Mouse (Mus musculus) midbrain, embryonic 15.5 days (tissue): ENCODE measurements around the gene Pkp4. TPM values are rescaled to one million over a fixed set of nuclear protein-coding genes. Genes with fewer than 3 reads are reported as not detected.

Source experiments
- ATAC-seq: fragments of 200-750 bp; cut with Nextera tagmentation; replicated peaks from 2 replicates; pipeline ENCODE4 v1.8.0; 2017; ENCODE audit warnings: moderate TSS enrichment
- H3K27ac ChIP-seq: fragments of 300-500 bp; sonication (generic); 2 replicates; pipeline ENCODE4 v1.5.1; 2015; ENCODE audit warnings: mild to moderate bottlenecking, inconsistent platforms
- H3K27me3 ChIP-seq: fragments of 300-500 bp; sonication (generic); replicated peaks from 2 replicates; pipeline ENCODE4 v1.6.1; 2015; ENCODE audit warnings: inconsistent platforms
- H3K36me3 ChIP-seq: fragments of 300-500 bp; sonication (generic); replicated peaks from 2 replicates; pipeline ENCODE4 v1.6.1; 2015; ENCODE audit warnings: inconsistent platforms
- H3K4me1 ChIP-seq: fragments of 300-500 bp; sonication (generic); 2 replicates; pipeline ENCODE4 v1.6.1; 2015; ENCODE audit warnings: inconsistent platforms
- H3K4me2 ChIP-seq: fragments of 300-500 bp; sonication (generic); 2 replicates; pipeline ENCODE4 v1.6.1; 2015; ENCODE audit warnings: inconsistent platforms, mild to moderate bottlenecking, moderate library complexity
- H3K4me3 ChIP-seq: fragments of 300-500 bp; sonication (generic); 2 replicates; pipeline ENCODE4 v1.5.1; 2015; ENCODE audit warnings: mild to moderate bottlenecking, inconsistent platforms
- H3K9ac ChIP-seq: fragments of 300-500 bp; sonication (generic); 2 replicates; pipeline ENCODE4 v1.6.1; 2015; ENCODE audit warnings: mild to moderate bottlenecking, inconsistent platforms
- H3K9me3 ChIP-seq: fragments of 300-500 bp; sonication (generic); 2 replicates; pipeline ENCODE4 v1.6.1; 2016; ENCODE audit warnings: inconsistent platforms
- WGBS: fragments of 180-500 bp; shearing (Covaris S2); methylation state at CpG from one replicate; pipeline ENCODE4 v1.1.7; 2015; ENCODE audit warnings: mixed read lengths; 5-methylcytosine and 5-hydroxymethylcytosine counted together
- polyA plus RNA-seq: library from polyadenylated mRNA; unstranded; fragments of >200 nt; fragmentation: Nextera tagmentation; extraction: Ambion mirVana; gene quantifications from 2 replicates; pipeline ENCODE4 v1.2.1, GENCODE M21; 2015

Gene Pkp4
- polyA plus RNA-seq, 1 experiment from 2014 or later: 24.8 TPM

DNA sequence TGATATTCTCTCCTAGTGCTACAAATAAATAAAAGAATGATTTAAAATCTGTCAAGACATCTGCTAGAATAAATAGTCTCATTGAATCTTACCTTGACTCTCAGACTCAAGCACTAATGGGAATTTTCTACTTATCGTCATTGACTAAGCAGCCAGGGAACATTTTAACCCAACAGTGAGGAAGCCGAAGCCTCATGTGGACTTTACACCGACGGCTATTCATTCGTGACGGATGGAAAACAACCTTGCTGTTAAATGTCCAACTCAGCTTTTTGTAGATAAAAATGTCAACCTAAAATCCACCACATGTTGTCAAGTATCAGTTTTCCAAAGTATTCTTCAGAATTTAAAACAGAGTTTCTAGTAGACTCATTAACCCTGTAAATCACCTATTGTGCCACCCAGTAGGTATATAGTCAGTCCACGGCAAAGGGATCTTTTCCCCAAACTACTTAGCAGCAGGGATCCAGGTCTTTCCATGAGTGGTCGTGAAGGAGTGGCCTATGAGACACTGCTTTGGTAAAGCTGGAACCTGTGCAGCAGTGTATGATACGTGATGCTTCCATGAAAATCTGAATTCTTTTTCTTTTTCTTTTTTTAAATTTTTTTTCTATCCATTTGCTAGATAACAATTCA lies 9.0 kb downstream of the Pkp4 start:
- 83% methylated on average over 9 of the region's 9 CpGs for WGBS
- H3K9me3 ChIP-seq: no peaks in the 10 kb centered on the region
- H3K36me3 ChIP-seq: no peaks in the 10 kb centered on the region
- H3K4me2 ChIP-seq: no peak overlapping the region
- H3K27ac ChIP-seq: no peak overlapping the region
- 0 out of 2 replicates have a peak, but pooled peaks cover 3% of the 10 kb centered on the region for H3K4me1 ChIP-seq
- no peak overlapping the region for H3K9ac ChIP-seq
- H3K27me3 ChIP-seq: no peaks in the 10 kb centered on the region
- no peak overlapping the region for H3K4me3 ChIP-seq
- ATAC-seq: no peak

DNA sequence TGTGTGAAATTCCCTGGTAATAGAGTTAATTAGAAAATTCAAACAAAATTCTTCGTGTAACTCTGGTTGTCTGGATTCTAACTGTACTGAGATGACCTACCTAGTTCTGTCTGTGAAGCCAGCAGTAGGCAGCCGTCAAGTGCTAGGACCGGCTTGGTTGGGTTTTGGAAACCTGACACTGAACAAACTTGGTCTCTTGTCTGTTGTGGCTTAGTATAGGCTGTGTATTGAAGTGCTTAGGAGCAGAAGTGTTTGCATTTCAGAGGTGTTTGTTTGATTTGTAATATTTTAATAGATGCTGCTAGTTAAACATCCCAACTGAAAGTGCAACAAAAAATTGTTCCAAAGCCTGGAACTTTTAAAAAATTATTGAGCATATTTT lies 9.5 kb downstream of the Pkp4 start:
- no peak overlapping the region for H3K9ac ChIP-seq
- 0 out of 2 replicates have a peak, but pooled peaks cover 3% of the 10 kb centered on the region for H3K4me1 ChIP-seq
- no peak overlapping the region for H3K4me2 ChIP-seq
- H3K36me3 ChIP-seq: no peaks in the 10 kb centered on the region
- no peaks in the 10 kb centered on the region for H3K27me3 ChIP-seq
- no peak overlapping the region for H3K4me3 ChIP-seq
- no peak overlapping the region for H3K27ac ChIP-seq
- no peaks in the 10 kb centered on the region for H3K9me3 ChIP-seq
- no peak for ATAC-seq
- WGBS: 88% methylated on average over 3 of the region's 3 CpGs

DNA sequence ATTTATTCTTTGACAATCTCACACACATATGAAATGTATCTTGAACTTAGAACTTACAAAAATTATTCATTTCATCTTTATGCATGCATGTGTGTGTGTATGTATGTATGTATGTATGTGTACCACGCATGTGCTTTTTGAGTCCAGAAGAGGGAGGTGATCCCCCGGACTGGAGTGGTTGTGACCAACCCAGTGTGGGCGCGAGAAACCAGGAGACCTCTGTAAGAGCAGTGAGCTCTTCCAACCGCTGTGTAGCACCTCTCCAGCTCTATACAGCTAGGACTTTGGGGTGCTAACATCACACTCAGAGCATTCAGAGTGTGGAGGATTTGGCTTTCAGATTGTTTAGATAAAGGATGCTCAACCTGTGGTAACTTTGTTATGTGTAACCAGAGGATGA lies 9.9 kb downstream of the Pkp4 start:
- H3K4me1 ChIP-seq: 0 out of 2 replicates have a peak, but pooled peaks cover 3% of the 10 kb centered on the region
- H3K4me2 ChIP-seq: no peak overlapping the region
- no peak for ATAC-seq
- no peaks in the 10 kb centered on the region for H3K27me3 ChIP-seq
- no peak overlapping the region for H3K4me3 ChIP-seq
- 95% methylated on average over 5 of the region's 5 CpGs for WGBS
- no peak overlapping the region for H3K27ac ChIP-seq
- H3K36me3 ChIP-seq: no peaks in the 10 kb centered on the region
- no peaks in the 10 kb centered on the region for H3K9me3 ChIP-seq
- no peak overlapping the region for H3K9ac ChIP-seq

DNA sequence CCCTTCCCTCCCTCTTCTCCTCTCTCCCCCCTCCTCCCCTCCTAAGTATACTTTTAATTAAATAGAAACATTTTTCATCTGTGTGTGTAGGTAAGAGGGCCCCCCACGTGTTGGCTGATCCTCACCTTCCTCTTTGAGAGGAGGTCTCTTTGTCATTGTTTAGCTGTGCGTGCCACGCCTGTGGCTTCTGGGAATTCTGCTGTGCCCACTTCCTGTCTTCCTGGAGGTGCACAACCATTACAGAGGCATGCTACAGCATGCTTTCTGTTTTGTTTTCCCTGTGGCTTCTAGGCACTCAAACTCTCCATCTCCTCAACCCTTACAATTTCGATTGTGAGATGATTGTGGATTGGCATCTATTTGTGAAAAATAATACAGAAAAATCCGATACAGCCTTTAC lies 10.9 kb downstream of the Pkp4 start:
- no peaks in the 10 kb centered on the region for H3K27me3 ChIP-seq
- H3K36me3 ChIP-seq: no peaks in the 10 kb centered on the region
- H3K4me3 ChIP-seq: no peak overlapping the region
- no peak for ATAC-seq
- 0 out of 2 replicates have a peak, but pooled peaks cover 3% of the 10 kb centered on the region for H3K4me1 ChIP-seq
- no peaks in the 10 kb centered on the region for H3K9me3 ChIP-seq
- H3K27ac ChIP-seq: no peak overlapping the region
- WGBS: 80% methylated on average over 5 of the region's 5 CpGs
- no peak overlapping the region for H3K4me2 ChIP-seq
- H3K9ac ChIP-seq: no peak overlapping the region

DNA sequence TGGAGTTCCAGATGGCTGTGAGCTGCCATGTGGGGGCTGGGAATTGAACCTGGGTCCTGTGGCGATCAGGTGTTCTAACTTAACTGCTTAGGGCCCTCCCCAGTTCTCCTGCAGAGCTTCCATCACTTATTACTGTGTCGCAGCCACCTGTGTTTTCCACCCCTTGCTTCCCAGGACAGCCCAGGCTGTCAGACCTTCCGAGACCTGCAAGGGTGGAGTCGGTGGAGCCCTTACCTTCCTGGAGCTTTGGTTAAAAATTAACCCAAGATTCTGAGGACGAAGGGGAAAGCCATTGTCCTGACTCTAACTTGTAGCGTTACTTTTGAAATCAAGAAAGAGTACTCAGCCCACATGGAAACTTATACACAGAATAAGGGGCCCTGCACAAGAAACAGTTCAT lies 15.3 kb downstream of the Pkp4 start:
- Histone ChIP-seq H3K9me3 (no peaks in the 10 kb centered on the region), H3K9ac (no peak overlapping the region), H3K4me2 (no peak overlapping the region), H3K4me1 (peaks cover 11% of the 10 kb centered on the region), H3K27me3 (no peaks in the 10 kb centered on the region), H3K4me3 (no peak overlapping the region), H3K36me3 (no peaks in the 10 kb centered on the region), H3K27ac (no peak overlapping the region)
- 95% methylated on average over 6 of the region's 6 CpGs for WGBS
- ATAC-seq: no peak

DNA sequence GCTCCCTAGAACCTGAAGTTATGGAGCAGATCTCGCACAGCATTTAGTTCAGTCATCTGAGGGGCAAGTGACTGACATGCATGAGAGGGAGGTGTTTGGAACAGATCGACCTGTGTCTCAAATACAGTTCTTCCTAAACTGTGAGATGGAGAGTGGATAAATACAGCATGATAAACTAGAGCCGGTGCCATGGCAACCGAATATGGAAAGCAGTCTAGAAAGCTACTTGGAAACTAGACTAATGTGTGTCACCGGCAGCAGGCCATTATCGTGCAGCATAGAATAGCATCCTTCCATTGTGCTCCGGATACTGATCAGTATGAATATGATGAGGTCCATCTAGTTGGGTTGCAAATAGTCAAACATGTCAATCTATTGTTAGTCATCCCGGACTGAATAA lies 17.5 kb downstream of the Pkp4 start:
- ATAC-seq: peak; percentile 53
- no peaks in the 10 kb centered on the region for H3K36me3 ChIP-seq
- WGBS: 70% methylated on average over 8 of the region's 8 CpGs

DNA sequence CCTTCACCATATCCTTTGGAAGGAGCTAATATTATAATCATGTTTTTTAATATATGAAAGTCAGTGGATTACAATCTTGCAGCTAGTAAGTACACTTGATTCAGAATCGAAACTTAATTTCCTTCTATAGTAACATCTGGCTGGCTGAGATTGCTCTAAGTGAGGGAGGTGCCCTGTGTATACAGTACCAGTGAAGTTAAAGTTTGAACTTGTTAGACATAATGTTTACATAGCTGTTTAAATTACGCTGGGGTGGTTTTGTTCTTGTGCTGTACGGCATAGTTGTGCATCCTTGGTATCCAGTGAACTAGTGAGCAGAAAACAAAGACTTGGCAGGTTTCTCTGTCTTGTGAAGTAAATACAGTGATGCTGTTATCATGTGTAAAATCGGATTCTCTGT lies 18.3 kb downstream of the Pkp4 start:
- Histone ChIP-seq H3K9ac (no peak overlapping the region), H3K4me1 (peaks cover 8% of the 10 kb centered on the region), H3K27ac (no peak overlapping the region), H3K9me3 (no peaks in the 10 kb centered on the region), H3K27me3 (no peaks in the 10 kb centered on the region), H3K4me2 (no peak overlapping the region), H3K4me3 (no peak overlapping the region), H3K36me3 (no peaks in the 10 kb centered on the region)
- ATAC-seq: no peak
- WGBS: 80% methylated on average over 4 of the region's 4 CpGs

More for the DNA sequence above, 17.5 kb downstream of the Pkp4 start:
- Histone ChIP-seq H3K4me3 (no peak overlapping the region), H3K27ac (no peak overlapping the region), H3K4me1 (peaks cover 11% of the 10 kb centered on the region), H3K4me2 (no peak overlapping the region), H3K9ac (no peak overlapping the region), H3K9me3 (no peaks in the 10 kb centered on the region), H3K27me3 (no peaks in the 10 kb centered on the region)

DNA sequence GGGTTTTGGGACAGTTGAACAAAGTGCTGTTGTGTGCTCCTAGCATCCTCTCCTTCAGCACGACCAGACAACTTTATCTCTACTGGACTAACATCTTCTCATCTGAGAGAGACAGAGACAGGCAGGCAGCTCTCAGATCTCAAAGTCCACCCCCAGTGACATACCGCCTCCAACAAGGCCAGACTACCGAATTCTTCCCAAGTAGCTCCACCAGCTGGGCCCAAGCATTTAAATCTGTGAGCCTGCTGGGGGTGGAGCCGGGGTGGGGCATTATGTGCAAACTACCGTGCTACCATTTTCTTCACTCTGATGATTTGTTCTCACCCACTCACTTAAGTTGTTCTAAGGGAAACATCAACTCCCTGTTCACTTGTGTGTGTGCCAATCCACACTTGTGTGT lies 18.8 kb downstream of the Pkp4 start:
- no peaks in the 10 kb centered on the region for H3K27me3 ChIP-seq
- no peak for ATAC-seq
- H3K9me3 ChIP-seq: no peaks in the 10 kb centered on the region
- WGBS: 60% methylated on average over 5 of the region's 5 CpGs
- no peak overlapping the region for H3K27ac ChIP-seq
- H3K36me3 ChIP-seq: no peaks in the 10 kb centered on the region
- H3K4me1 ChIP-seq: peaks cover 8% of the 10 kb centered on the region
- no peak overlapping the region for H3K9ac ChIP-seq
- no peak overlapping the region for H3K4me2 ChIP-seq
- H3K4me3 ChIP-seq: no peak overlapping the region

DNA sequence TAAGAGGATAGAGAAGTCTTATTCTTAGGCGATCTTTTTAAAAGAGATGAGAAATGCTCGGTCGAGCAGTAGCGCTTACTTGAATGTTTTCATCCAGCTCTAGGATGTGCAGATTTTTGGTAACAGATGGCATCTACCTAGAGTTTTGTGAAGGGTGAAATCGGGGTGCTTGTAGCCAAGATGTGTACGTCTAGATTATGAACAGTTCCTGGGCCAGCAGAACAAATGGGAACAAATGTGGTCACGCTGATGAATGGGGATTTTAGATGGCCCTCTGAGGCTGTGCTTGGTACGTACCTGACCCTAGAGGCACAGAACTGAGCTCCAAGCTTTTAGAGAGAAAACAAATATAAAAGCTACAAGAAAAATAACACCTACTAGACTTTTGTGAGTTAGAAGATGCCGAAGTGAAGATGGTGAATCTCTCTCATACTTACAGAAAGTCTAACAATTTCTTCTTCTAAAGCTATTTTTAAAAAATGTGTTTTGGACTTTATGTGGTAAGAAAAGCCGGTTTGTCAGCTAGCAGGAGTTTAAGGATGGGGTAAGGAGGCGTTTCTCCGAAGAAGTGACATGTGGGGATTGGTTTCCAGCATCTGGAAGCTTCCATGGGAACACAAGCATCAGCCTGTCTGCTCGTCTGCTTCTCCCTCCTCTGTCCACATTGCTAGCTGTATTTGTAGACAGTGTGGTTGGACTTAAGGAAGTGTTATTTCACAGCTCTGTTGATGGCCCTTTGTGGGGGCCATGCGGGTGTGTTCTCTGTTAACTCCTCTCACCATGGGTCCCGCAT lies 20.9 kb downstream of the Pkp4 start:
- ATAC-seq: no peak
- no peak overlapping the region for H3K9ac ChIP-seq
- no peaks in the 10 kb centered on the region for H3K36me3 ChIP-seq
- no peak overlapping the region for H3K27ac ChIP-seq
- H3K27me3 ChIP-seq: no peaks in the 10 kb centered on the region
- H3K9me3 ChIP-seq: no peaks in the 10 kb centered on the region
- 82% methylated on average over 15 of the region's 15 CpGs for WGBS
- no peak overlapping the region for H3K4me3 ChIP-seq
- no peak overlapping the region for H3K4me2 ChIP-seq
- peaks cover 8% of the 10 kb centered on the region for H3K4me1 ChIP-seq

DNA sequence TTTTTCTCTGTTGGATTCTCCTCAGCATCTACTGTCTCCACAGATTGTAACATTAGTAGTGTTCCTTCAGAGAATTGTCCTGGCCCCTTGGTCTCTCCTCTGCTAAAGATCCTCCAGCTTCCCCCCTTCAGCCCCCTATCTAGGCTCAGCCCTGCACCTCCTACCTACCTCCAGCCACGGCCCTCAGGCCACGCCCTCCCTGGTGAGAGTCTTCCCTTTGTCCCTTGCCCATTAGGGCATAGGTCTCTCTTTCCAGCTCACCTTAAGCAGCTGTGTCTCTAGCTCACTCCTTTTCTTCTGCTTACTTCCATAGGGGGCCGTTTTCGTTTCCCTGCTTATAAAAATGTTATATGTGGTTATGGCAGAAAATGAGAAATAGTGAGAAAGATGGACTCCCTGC lies 22.9 kb downstream of the Pkp4 start:
- Histone ChIP-seq H3K4me2 (no peak overlapping the region), H3K9ac (no peak overlapping the region), H3K4me1 (peaks cover 2% of the 10 kb centered on the region; the same call in 1 of the 2 replicates), H3K36me3 (0 out of 2 replicates have a peak, but pooled peaks cover 3% of the 10 kb centered on the region), H3K4me3 (no peak overlapping the region), H3K27ac (no peak overlapping the region), H3K27me3 (no peaks in the 10 kb centered on the region), H3K9me3 (no peaks in the 10 kb centered on the region)
- no peak for ATAC-seq
- WGBS: 84% methylated on average over 4 of the region's 4 CpGs

DNA sequence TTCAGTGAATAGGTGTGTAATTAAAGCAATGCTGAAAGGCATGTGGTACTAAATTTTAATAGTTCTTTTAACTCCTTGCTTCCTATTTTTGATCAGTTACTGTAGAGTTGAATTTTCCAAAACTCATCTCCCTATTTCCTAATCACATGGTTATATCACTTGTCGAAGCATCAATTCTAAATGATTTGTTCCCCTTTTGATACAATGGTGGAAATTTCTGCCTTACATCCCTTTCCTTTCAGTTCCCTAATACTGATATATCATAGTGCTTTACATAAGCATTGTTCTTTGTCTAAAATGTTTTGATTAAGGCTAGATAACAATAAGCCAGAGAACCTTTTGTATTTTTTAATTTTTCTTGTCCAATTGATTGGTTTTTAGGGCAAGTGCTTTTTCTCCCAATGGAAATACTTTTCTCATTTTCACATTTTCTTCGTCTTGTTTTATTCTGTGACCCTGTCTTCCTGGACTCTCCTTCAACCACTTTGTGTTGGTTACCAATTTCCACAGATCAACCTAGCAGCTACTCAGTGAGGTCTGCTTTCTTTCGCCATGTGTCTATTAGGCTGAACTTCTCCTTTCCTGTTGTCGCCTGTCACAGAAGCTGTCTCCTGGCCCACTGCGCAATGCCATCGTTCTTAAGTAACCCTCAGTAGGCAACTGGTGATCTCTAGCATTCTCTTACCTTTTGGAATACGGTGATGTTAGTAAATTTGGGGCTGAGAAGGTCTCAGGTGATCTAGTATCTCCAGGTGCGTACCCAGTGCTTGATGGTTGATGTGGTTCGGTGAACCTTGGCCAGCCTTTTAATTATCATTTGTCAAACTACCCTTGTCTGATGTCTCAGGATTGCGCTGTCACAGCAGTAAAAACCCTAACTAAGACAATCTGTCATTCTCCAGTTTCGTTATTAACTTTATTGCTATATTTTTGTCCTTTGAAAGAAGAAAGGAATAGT lies 23.7 kb downstream of the Pkp4 start:
- H3K4me2 ChIP-seq: no peak overlapping the region
- WGBS: 94% methylated on average over 11 of the region's 11 CpGs
- H3K4me3 ChIP-seq: no peak overlapping the region
- H3K27ac ChIP-seq: no peak overlapping the region
- 0 out of 2 replicates have a peak, but pooled peaks cover 3% of the 10 kb centered on the region for H3K36me3 ChIP-seq
- H3K9ac ChIP-seq: no peak overlapping the region
- no peaks in the 10 kb centered on the region for H3K9me3 ChIP-seq
- H3K27me3 ChIP-seq: no peaks in the 10 kb centered on the region
- H3K4me1 ChIP-seq: no peaks in the 10 kb centered on the region
- ATAC-seq: no peak

DNA sequence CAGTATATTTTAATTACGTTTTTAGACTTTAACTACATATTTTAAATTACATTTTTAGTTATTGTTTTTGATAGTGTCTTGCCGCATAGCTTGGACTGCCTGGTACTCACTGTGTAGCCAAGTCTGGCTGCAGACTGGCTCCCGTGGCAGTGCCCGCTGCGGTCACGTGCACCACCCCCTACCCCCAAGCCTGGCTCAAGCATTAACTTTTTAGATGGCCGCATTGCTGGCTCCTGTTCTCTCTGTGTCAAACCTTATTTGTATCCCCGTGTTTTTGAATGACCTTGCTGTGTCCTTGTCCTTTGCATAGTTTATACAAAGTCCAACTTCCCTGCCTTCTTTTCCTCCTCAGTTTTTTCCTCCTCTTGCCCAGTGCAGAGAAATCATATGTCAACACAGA lies 25.5 kb downstream of the Pkp4 start:
- Histone ChIP-seq H3K4me2 (no peak overlapping the region), H3K36me3 (0 out of 2 replicates have a peak, but pooled peaks cover 3% of the 10 kb centered on the region), H3K27me3 (no peaks in the 10 kb centered on the region), H3K4me3 (no peak overlapping the region), H3K9me3 (no peaks in the 10 kb centered on the region), H3K4me1 (no peaks in the 10 kb centered on the region), H3K9ac (no peak overlapping the region), H3K27ac (no peak overlapping the region)
- no peak for ATAC-seq
- 91% methylated on average over 8 of the region's 8 CpGs for WGBS
